Mouse (Mus musculus) CD4-positive helper T cell, adult 2 months (primary cell): Measurements from ENCODE around the gene Agbl2.

Experiments
- DNase-seq: peaks from one replicate; pipeline ENCODE4 v3.0.0-alpha.2; 2012; ENCODE audit warnings: low read depth, missing footprints, low spot score

Agbl2 gene

GRCm38 (mm10) chr2:90870136-90870601, 87.6 kb downstream of the Agbl2 start:
- no peak for DNase-seq

- no peak for DNase-seq
Measured at GRCm38 (mm10) chr2:90871180-90871961, 88.8 kb downstream of the Agbl2 start.

GRCm38 (mm10) chr2:90874025-90874424, 91.5 kb downstream of the Agbl2 start:
- no peak for DNase-seq

- DNase-seq, result no peak
Measured at GRCm38 (mm10) chr2:90875239-90875638, 92.7 kb downstream of the Agbl2 start.

GRCm38 (mm10) chr2:90877584-90878259, 95.2 kb downstream of the Agbl2 start:
- DNase-seq, result no peak

GRCm38 (mm10) chr2:90879419-90879818, 96.9 kb downstream of the Agbl2 start:
- no peak for DNase-seq

GRCm38 (mm10) chr2:90880144-90880785, 97.7 kb downstream of the Agbl2 start:
- DNase-seq, result no peak

GRCm38 (mm10) chr2:90881824-90882223, 99.3 kb downstream of the Agbl2 start:
- DNase-seq, result no peak
